Mouse (Mus musculus): ENCODE measurements at regions not wholly inside any gene's neighbourhood (a gene's known extent, or its start where the extent isn't known, plus 50 kb on each side); places are given as distances from the start of the nearest gene placed in this dataset.

- no peak for TF ChIP-seq CTCF (conservative IDR thresholded peaks at IDR 0.05; ENCODE audit: insufficient read depth, insufficient read length, low read depth, low read length)
- no peak for TF ChIP-seq POLR2A (IDR thresholded peaks at IDR 0.05; ENCODE audit: low read depth, low read length)
Measured at GRCm38 (mm10) chr1:158148035-158148434, 208.1 kb downstream of the Brinp2 start.

Data from kidney, adult 2 months (tissue).